Mouse (Mus musculus) cortical plate, adult 2 months (tissue): Measurements from ENCODE around the gene Capns1.

ENCODE experiments used
- CTCF ChIP-seq: fragments of 200-500 bp; IDR thresholded peaks from 2 replicates; pipeline ENCODE4 v1.5.1; 2011; ENCODE audit warnings: mild to moderate bottlenecking, control low read depth, low read length; ENCODE audit not compliant: insufficient read depth; ENCODE audit errors: extremely low read depth
- POLR2A ChIP-seq: fragments of 200-500 bp; IDR thresholded peaks from 2 replicates; pipeline ENCODE4 v1.6.1; 2011; ENCODE audit warnings: mild to moderate bottlenecking, low read length, control low read depth; ENCODE audit not compliant: insufficient read depth; ENCODE audit errors: extremely low read depth

DNA sequence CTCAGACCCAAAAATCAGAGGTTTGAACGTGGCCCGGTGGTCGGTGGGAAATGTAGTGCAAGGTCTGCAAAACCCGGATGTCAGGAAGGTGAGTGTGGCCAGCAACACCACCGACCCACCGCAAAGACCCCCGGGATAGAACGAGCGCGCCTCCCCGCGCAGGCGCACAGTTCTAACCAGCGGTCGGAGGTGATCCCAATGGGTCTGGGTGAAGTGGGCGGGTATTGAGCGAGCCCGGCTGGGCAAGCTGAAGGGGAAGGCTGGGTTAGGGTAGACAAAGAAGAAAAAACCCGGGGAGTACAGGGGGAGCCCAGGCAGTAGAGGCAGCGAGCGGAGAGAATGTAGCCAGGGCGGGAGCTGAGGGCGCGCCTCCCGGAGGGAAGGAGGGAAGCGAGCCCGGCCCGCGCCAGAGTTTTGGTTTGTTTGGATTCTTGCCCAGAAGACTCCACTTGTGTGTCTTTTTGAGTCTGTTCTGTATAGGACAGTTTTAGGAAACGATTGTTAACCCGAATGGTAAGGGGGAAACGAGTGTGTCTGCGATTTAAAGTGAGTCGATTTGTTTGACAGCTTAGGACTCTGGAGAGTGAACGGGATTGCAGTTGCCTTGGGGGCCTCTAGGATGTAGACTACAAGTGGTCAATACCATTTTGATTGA is 54.9 kb downstream of the Capns1 start:
- no peak for TF ChIP-seq CTCF
- TF ChIP-seq POLR2A = no peak
